Mouse (Mus musculus): ENCODE data around the gene Atf1.
"Not testable (repeated sequence)": the region's sequence is repeated elsewhere in the genome, so short reads cannot be mapped to it uniquely, and the experiment has no call there.

The Atf1 gene

DNA sequence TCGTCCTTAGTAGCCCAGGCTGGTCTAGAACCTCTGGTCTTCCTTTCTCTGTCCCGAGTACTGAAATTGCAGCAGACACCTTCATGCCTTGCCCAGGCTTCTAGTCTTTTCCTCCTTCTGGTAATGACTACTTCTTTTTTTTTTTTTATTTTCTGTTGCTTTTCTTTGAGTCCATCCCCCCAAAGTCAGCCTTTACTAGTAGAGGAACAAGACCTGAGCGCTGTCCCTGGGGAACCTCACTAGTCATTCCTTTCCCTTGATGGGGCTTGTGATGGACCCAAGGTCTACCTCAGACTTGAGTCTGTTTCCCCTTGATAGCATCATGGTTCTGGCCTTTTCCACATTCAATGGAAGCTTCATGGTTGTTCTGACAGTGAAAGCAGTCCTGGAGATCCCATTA, 9.6 kb upstream of the Atf1 start:
- no peak for DNase-seq

DNA sequence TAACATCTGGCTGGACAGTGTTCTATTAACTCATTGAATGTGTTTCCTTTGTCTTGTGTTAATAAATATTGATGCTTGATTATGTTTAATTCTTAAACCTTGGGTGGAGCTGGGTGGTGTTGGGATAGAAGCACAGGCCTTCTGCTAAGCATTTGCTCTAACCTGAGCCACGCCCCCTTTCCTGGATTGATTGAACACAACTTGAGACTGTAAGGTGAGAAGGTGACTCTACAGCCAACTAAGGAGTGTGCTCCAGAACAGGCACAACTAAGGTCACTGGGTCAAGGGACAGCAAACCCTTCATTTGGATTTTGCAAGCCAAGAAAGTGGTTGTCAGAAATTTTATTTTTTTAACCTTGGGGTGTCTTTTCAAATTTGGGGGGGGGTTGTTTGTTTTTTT, 8.2 kb upstream of the Atf1 start:
- DNase-seq: no peak

DNA sequence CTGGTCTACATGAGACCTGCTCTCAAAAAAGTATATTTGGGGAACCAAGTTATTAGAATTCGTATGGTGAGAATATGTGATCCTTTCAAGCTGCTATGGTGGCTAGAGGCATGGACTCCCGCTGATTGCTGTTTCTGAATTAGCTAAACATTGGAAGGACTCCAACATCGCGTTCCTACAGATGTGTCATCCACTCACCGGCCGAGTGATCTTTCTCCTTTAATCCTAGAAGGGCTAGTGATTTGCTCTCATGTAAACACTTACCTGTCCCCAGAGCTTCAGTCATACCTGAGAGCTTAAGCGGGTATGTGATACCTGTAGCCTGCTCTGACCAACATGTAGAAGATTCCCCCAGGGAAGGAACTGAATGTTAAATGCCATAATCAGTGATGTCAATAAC, 6.7 kb upstream of the Atf1 start:
- DNase-seq: no peak

DNA sequence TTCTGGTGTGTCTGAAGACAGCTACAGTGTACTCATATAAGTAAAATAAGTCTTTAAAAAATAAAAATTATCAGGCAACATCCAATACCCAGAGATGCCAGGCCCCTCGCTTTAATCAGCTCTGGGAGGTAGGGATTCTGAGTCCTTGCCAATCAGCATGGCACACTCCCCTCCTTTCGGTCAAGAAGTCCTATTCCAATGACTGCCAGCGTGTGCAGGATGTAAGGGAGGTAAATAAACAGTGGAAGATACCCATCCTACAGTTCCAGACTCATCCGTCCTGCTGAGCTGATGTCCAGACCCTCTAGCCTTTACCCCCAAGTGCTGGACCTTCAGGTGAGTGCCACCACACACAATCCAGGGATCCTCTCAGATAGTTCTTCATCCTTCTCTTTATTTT, 2.2 kb upstream of the Atf1 start:
- no peak for DNase-seq

DNA sequence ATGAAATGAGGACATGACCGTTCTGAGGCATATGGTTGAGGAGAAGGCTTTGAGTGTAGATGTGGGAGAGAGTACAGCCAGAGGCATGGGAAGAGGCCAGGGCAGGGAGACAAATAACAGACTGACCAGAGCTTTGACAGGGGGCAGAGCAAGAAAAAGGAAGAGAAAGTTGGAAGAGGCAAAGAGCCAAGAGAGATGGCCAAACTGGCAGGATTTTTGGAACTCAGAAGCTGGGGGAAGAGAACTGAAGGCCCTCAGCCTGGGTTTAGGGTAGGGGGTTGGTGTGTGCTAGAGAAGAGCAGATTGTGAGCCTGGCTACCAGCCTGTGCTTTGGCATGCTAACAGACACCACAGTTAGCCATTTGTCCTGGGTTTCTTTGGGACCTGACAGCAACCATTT, 1.7 kb upstream of the Atf1 start:
- DNase-seq: no peak

DNA sequence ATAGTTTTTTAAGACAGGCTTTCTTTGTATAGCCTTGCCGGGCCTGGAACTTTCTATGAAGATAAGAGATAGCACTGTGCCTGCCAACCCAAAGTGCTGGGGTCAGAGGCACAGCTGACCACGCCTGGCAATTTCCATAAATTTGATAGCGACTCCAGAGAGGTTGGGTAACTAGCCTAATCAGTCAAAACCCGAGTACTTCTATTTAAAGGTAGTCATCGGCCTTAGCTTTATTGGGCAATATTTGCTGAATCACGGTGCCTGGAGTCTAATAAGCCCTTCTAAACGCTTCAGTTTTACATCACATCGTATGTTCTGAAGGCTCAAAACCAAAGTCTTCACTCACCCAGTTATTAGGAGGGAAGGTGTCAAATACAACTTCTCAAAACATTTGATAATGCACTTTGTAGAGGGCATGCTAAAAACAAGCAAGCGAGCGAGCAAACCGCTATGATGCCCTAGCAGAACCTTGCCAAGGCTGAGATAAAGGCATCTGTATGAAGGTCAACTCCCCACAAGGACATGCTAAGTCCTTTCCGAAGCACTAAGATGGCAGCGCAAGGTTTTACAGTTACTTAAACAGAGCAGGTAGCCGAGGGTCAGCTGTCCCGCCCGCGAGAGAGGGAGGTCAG, 472 bp upstream of the Atf1 start:
- DNase-seq: no peak

DNA sequence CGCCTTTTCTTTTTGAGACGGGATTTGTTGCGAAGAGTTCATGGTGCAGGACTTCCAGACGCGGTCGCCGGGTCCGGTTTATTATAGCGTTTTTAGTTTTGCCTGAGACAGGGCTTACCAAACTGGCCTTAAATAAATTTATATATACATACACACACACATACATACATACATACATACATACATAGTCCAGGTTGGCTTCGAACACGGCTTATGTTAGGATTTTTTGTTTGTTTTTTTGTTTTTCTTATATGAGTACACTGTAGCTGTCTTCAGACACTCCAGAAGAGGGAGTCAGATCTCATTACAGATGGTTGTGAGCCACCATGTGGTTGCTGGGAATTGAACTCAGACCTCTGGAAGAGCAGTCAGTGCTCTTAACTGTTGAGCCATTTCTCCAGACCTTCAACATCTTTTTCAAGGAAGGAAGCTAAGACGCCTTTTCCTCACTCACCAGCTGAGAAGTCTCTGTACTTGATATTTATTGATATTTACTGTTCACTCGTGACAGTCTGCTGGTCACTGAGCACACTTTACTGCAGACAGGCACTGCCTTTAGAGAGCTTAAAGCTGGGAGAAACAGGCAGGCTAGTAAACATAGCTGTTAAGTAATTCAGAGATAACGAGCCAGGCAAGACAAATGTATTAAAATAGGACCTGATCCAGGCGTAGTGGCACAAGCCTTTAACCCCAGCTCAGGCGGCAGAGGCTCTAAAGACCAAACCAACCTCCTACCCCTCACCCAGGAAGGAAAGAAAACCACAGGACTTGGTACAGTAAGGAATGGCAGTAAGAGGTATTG, 1.1 kb downstream of the Atf1 start:
- no peak for DNase-seq

DNA sequence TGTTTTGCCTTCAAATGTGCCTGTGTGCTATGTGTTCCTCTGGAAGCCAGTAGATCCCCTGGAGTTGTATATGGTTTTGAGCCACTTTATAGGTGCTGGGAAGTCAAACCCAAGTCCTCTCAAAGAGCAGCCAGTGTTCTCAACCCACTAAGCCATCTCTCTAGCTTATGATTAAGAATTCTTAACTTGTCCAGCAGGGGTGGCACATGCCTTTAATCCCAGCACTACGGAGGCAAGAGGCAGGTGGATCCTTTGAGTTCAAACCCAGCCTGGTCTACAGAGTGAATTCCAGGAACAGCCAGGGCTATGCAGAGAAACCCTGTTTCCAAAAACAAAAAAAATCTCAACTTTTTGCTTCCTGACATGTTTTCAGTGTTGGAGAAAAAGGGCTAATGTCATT, 3.0 kb downstream of the Atf1 start:
- no peak for DNase-seq

DNA sequence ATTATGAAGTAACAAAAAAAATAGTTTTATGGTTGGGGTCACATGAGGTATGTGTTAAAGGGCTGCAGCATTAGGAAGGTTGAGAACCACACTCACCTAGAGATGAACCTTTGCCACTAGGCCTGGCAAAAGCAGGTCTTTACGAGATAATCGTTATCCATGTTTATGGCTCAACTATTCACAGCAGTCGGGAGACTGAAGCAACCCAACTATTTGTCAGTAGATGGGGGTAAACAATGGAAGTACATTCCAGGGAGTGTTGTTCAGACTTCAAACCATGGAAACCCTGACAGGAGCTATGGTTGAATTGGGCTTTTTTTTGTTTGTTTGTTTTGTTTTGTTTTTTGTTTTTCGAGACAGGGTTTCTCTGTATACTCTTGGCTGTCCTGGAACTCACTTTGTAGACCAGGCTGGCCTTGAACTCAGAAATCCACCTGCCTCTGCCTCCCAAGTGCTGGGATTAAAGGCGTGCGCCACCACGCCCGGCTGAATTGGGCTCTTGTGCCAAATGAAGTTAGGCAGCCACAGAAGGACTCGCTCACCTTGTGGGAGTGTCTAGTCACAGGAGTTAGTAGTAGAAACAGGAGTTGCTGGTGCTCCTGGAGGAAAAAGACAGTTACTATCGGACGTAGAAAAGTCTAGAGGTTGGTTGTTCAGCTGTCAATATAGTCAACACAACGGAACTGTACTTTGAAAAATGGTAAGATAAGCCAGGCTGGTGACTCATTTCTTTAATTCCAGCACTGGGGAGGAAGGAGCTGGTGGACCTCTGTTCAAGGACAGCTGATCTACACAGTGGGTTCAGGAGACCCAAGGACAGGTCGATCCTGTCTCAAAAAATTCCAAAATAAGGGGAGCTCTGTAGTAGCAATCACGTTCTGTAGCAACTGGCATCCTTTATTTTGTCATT, 4.3 kb downstream of the Atf1 start:
- DNase-seq: no peak

DNA sequence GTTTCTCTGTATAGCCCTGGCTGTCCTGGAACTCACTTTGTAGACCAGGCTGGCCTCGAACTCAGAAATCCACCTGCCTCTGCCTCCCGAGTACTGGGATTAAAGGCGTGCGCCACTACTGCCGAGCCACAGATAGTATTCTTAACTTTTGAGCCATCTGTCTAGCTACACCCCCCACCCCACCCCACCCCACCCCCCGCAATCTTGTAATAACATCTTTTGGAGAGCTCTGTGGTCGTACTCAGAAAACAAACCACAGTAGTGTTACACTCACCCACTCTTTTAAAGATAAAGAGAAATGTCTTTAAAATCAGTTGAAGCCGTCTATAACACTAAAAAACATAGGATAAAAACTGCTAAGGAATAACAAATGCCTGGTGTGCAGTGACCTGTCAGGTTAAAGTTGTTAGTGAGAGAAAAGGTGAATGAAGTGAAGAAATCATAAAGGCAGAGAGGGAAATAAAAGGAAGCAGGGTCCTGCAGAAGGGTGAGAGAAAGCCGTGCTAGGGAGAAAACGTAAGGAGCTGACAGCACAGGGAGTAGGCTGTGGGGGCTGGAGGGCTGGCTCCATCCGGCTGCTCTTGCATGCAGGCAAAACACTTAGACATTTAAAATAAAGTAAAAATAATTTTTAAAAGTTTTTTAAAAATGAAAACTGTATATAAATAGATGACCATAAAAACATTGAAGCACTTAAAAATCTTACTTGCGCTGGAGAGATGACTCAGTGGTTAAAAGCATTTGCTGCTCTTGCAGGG, 7.8 kb downstream of the Atf1 start:
- no peak for DNase-seq

DNA sequence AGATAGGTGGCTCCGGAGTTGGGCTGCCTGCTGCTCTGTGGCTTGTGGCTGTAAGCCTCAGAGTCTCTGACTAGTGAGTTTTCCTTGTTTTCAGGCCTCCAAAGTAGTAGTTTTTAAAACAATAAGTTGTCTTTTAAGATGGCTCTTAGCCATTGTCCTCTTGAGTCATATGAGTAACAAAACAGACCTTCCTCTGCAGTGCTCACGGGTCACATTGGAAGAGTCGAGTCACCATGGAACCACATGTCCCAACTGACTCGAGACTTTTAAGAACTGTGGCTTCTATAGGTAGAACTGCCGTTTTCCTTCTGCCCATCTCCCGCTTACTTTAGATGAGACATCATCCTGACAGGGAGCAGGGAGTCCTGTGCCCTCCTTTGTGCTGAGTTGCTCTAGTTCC, 9.3 kb downstream of the Atf1 start:
- DNase-seq: no peak

DNA sequence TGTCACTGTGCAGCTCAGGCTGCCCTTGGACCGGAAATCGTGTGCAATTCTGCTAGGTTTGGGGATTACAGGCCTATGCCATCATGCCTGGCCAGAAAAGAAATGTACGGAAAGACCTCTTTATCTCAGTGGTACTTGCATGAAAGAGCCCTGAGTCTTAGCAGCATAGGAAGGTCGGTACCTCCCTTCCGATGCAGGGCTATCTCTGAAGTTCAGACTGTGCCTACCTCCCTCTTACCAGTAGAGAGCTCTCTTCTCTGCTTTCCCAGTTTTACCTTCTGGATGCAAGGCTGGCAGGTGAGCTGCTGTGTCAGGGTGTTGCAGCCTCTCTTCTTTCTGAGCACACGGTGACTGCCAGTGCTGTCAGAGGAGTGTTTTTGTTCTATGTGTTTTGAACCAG, 14.2 kb downstream of the Atf1 start:
- DNase-seq: no peak

DNA sequence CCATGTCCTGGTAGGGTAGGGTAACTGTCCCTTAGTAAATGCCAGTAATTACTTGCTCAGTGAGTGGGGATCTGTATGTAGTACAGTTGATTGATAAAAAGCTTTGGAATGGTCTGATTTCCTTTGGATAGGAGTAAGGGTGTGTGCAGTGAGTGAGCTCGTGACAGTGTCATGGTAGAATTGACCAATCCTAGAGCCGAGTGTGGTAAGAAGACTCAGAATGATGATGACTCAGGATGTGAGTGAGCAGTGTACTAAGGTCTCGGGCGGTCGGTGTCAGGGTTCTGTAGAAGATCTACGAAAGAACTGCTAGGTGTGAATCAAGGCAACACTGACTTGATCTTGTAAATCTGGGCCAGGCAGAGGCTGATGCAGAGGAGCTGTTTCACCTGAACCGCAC, 18.3 kb downstream of the Atf1 start:
- no peak for DNase-seq

DNA sequence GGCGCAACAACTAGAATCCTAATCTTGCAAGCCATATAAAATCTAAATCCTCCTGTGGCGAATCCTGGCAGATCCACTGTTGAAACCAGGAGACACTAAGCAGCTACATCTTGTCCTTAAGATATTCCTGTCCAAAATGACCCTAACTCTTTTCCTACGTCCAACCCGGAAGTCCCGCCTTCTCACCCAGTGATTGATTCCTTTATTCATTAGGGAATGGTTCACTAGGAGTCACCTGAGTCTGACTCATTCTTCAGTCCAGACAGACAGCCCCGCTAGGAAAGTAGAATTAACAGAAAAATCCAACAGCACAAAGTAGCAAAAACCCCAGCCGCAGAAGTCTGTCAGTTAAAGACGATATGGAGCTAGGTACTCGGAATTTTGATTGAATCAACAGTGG, 19.7 kb downstream of the Atf1 start:
- DNase-seq: no peak

DNA sequence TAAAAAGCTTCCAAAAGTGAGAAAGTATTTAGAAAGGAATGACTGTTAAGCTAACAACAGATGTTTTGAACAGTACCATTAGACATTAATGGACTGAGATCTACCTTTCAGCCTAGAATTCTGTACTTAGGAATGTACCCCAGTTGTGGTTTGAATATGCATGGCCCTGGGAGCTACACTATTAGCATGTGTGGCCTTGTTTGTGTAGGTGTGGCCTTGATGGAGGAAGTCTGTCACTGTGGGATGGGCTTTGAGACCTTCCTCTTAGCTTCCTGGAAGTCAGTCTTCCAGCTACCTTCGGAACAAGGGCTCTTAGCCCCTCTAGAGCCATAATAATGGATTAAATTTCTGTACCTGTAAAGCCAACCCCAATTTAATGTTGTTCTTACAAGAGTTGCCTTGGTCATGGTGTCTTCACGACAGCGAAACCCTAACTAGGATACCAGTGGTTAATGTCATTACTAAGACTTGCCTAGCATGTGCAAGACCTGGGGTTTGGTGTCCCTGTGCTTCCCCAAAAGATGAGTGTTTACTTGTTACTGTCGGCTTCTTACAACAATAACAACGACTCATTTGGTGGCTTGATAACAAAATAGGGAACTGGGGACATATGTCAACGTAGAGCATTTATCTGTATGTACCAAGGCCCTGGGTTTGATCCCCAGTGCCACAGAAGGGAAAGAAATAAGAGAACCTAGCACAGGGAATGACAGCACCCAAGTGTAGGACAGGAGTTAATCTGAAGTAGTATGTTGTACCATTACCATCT, 21.2 kb downstream of the Atf1 start:
- DNase-seq: no peak

DNA sequence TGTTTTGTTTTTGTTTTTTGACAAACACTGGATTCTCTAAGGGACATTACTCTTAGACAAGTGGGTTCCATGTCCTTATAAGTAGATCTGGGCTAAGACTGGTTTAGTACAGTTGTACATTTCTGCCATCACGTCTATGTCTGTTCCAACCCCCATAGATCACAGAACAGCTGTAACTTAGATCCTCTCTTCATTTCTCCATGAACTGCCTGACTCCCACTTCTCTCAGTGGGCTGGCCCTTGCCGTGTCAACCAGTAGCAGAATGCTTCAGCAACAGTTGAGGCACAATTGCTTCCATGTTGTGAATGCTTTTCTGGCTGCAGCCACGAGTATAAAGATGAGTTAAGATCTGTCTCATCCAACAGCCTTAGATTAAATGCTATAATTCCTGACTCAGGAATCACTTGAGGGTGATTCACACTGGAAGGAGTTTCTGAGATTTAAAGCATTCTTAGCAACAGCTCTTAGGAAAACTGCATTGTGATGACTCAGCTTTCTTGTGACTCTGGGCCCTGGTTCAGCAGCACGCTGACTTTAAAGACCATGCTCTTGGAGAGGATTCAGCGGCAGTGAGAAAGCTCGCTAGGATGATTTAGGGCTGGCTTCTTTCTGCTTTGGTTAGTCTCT, 23.6 kb downstream of the Atf1 start:
- DNase-seq: no peak

DNA sequence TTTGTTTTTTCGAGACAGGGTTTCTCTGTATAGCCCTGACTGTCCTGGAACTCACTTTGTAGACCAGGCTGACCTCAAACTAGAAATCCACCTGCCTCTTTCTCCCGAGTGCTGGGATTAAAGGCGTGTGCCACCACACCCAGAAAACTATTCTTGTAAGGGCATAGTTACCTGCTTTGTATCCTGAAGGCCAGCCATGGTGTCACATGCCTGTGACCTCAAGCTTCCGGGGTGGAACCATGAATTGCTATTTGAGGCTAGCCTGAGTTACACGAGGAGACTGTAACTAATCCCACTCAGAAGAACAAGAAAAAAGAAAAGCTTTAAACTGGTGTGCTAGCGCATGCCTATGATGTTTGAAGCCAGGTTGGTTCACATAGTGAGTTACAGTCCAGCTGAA, 28.8 kb downstream of the Atf1 start:
- no peak for DNase-seq

DNA sequence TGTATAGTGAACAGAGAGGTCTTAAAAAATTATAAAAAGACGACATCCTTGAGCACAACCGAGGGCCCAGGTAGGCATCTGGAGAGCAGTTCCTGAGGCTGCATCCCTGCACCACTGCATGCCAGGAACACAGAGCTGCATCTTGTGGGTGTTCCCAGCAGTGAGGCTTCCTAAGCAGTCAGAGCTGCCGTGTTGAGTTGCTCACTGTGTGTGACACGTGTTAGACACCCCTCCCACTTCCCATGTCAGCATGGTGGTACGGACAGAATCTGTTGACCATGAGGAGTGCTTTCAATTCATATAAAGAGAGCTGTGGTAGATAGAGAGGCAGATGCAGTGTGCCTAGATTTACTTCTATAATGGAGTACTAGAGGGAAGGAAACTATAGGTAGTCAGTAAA, 29.7 kb downstream of the Atf1 start:
- DNase-seq: no peak

DNA sequence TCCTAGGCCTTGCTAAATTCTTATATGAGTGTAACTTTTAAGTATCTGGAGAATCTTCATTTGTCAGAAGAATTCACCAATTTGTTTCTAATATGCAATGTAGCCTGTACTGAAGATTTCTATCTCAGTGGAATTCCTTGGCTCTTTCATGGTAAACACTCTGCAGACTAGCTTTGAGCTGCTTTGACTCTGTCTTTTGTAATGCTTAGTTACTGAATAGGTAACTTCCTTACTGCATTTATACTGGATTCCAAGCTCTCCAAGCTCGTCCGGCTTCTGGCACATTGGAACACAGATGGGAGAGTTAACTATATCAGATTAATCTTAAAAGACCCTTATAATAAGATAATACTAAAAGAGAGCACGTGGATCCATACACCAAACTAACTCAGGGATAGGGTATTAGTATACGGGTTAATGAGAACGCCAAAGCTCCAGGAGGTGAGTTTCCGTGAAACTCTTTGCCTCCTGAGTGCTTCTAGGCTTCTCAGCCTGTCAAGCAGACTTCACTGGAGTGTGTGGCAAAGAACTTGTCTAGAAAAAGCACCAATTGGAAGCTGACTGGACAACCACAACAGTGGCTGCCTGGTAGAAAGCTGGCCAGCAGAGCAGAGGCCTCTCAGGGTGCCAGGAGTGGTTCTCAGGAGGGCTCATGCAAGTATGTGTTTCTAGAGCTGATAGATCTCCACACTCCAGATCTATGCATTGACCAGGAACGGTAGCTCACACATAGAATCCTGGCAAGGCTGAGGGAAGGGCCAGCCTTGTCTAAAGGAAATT, 31.2 kb downstream of the Atf1 start:
- DNase-seq: no peak

DNA sequence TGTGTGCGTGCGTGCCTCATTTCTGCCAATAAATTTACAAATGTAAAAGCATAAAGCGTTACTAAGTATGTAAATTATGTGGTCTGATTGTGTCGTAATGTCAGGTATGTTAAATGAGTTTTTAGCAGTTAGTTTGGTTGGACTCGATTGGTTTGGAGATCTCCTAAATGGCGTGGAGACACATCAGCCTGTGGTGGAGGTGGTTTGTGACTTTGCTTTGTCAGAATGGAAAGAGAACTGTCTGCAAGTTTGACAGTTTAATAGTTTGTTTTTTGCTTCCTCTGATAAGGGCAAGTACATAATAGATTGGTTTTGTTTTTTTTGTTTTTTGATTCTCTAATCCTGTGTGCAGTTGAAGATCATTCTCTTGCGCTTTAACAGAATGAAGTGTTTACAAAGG, 32.7 kb downstream of the Atf1 start:
- not testable (repeated sequence) for DNase-seq
